Mouse (Mus musculus) spleen, adult 2 months (tissue): Measurements from ENCODE around the gene Apon.

Experiments used
- CTCF ChIP-seq: fragments of 200-500 bp; IDR thresholded peaks from 2 replicates; pipeline ENCODE4 v1.5.1; 2011; ENCODE audit warnings: mild to moderate bottlenecking, inconsistent platforms; ENCODE audit not compliant: insufficient read depth, insufficient read length, insufficient replicate concordance; ENCODE audit errors: extremely low read depth
- POLR2A ChIP-seq: fragments of 200-500 bp; IDR thresholded peaks from 2 replicates; pipeline ENCODE4 v1.6.1; 2011; ENCODE audit warnings: low read depth, low read length, inconsistent platforms

GRCm38 (mm10) chr10:128271883-128272282, 18.0 kb downstream of the Apon start:
- TF ChIP-seq POLR2A (no peak), CTCF (no peak)
